In genomic region chr16:33833781-33834482, GRCm38 (mm10) we compare ENCODE assay signal across 8 mouse cellular contexts. TPM values are rescaled to one million over a fixed set of nuclear protein-coding genes. Genes with fewer than 3 reads are reported as not detected.
A peak's percentile ranks its signal among the peaks of the same experiment; 100 is the strongest.
DNase-seq lines count a peak whose midpoint lies in the region; ATAC-seq and TF ChIP-seq lines count a peak whose summit lies in the region.

No protein-coding gene starts in this region.

- TF ChIP-seq EP300 in lung, postnatal 0 days (IDR thresholded peaks at IDR 0.05) = no peak

- no peak for ATAC-seq in embryonic facial prominence, embryonic 11.5 days (replicated peaks; ENCODE audit: insufficient number of reproducible peaks, low FRiP score, low TSS enrichment, low read depth)
- no peak for ATAC-seq in heart, embryonic 13.5 days (ENCODE audit: extremely low read depth, insufficient number of reproducible peaks, low FRiP score, low TSS enrichment)
- ATAC-seq in kidney, embryonic 15.5 days (replicated peaks; ENCODE audit: low FRiP score) = peak; percentile 68
- ATAC-seq in lung, postnatal 0 days = peak; percentile 52; the same call in 1 of the 2 replicates

- no peaks in the 10 kb centered on the region for H3K9me3 ChIP-seq in embryonic facial prominence, embryonic 11.5 days (replicated peaks; ENCODE audit: control insufficient read depth, low read length)
- H3K9me3 ChIP-seq in heart, embryonic 13.5 days = no peaks in the 10 kb centered on the region
- no peaks in the 10 kb centered on the region for H3K9me3 ChIP-seq in kidney, embryonic 15.5 days (replicated peaks)
- H3K9me3 ChIP-seq in lung, postnatal 0 days (ENCODE audit: low read length) = no peaks in the 10 kb centered on the region

- H3K36me3 ChIP-seq in embryonic facial prominence, embryonic 11.5 days (replicated peaks; ENCODE audit: control insufficient read depth, insufficient read depth, low read depth, low read length) = no peaks in the 10 kb centered on the region
- H3K36me3 ChIP-seq in heart, embryonic 13.5 days = peaks cover 3% of the 10 kb centered on the region; the same call in 1 of the 2 replicates
- H3K36me3 ChIP-seq in kidney, embryonic 15.5 days = no peaks in the 10 kb centered on the region
- H3K36me3 ChIP-seq in lung, postnatal 0 days (ENCODE audit: insufficient read depth, low read length) = no peaks in the 10 kb centered on the region

- H3K4me3 ChIP-seq in embryonic facial prominence, embryonic 11.5 days (ENCODE audit: low read depth, low read length) = peak overlapping the region; percentile 23
- H3K4me3 ChIP-seq in heart, embryonic 13.5 days = peak overlapping the region; percentile 45
- peak overlapping the region; percentile 37 for H3K4me3 ChIP-seq in kidney, embryonic 15.5 days (replicated peaks)
- peak overlapping the region; percentile 23 for H3K4me3 ChIP-seq in lung, postnatal 0 days (ENCODE audit: low read depth, low read length)

- H3K9ac ChIP-seq in embryonic facial prominence, embryonic 11.5 days (replicated peaks; ENCODE audit: low read length) = peak overlapping the region; percentile 48
- H3K9ac ChIP-seq in heart, embryonic 13.5 days = peak overlapping the region; percentile 70
- H3K9ac ChIP-seq in kidney, embryonic 15.5 days = peak overlapping the region; percentile 32; the same call in 1 of the 2 replicates
- H3K9ac ChIP-seq in lung, postnatal 0 days (replicated peaks; ENCODE audit: low read depth) = no peak overlapping the region

- WGBS in embryonic facial prominence, embryonic 11.5 days = 2% methylated on average over 25 of the region's 25 CpGs
- WGBS in heart, embryonic 13.5 days = 3% methylated on average over 25 of the region's 25 CpGs
- 4% methylated on average over 25 of the region's 25 CpGs for WGBS in kidney, embryonic 15.5 days
- WGBS in lung, postnatal 0 days = 10% methylated on average over 25 of the region's 25 CpGs

- peak overlapping the region; percentile 42 for H3K27ac ChIP-seq in embryonic facial prominence, embryonic 11.5 days (replicated peaks; ENCODE audit: low read depth, low read length)
- H3K27ac ChIP-seq in heart, embryonic 13.5 days (replicated peaks) = peak overlapping the region; percentile 70
- H3K27ac ChIP-seq in kidney, embryonic 15.5 days = peak overlapping the region; percentile 83
- 0 out of 2 replicates have a peak overlapping the region, but pooled peaks have one; percentile 23 for H3K27ac ChIP-seq in lung, postnatal 0 days (ENCODE audit: low read length)

- peaks cover 8% of the 10 kb centered on the region; the same call in 1 of the 2 replicates for H3K4me1 ChIP-seq in embryonic facial prominence, embryonic 11.5 days (ENCODE audit: control insufficient read depth, insufficient read depth, low read length)
- H3K4me1 ChIP-seq in heart, embryonic 13.5 days = peaks cover 58% of the 10 kb centered on the region
- H3K4me1 ChIP-seq in kidney, embryonic 15.5 days = peaks cover 49% of the 10 kb centered on the region
- peaks cover 12% of the 10 kb centered on the region; the same call in 1 of the 2 replicates for H3K4me1 ChIP-seq in lung, postnatal 0 days (ENCODE audit: insufficient read depth, low read depth, low read length)

- peak overlapping the region; percentile 51 for H3K4me2 ChIP-seq in embryonic facial prominence, embryonic 11.5 days (ENCODE audit: low read depth, low read length)
- H3K4me2 ChIP-seq in heart, embryonic 13.5 days = peak overlapping the region; percentile 69
- H3K4me2 ChIP-seq in kidney, embryonic 15.5 days = peak overlapping the region; percentile 70
- peak overlapping the region; percentile 51 for H3K4me2 ChIP-seq in lung, postnatal 0 days (replicated peaks; ENCODE audit: low read depth, low read length)

- peak; percentile 46 for TF ChIP-seq CTCF in lung, postnatal 0 days (IDR thresholded peaks at IDR 0.05)

- H3K27me3 ChIP-seq in embryonic facial prominence, embryonic 11.5 days (ENCODE audit: control insufficient read depth, insufficient read depth, low read length) = no peaks in the 10 kb centered on the region
- H3K27me3 ChIP-seq in heart, embryonic 13.5 days (replicated peaks) = peaks cover 7% of the 10 kb centered on the region; the same call in 1 of the 2 replicates
- H3K27me3 ChIP-seq in kidney, embryonic 15.5 days = no peaks in the 10 kb centered on the region
- no peaks in the 10 kb centered on the region for H3K27me3 ChIP-seq in lung, postnatal 0 days (replicated peaks; ENCODE audit: insufficient read depth, low read length)

- DNase-seq in ovary, postnatal 36 days (ENCODE audit: low spot score) = peak; percentile 63
- DNase-seq in ovary, postnatal 10 days (ENCODE audit: low spot score) = no peak
- DNase-seq in embryonic facial prominence, embryonic 11.5 days (ENCODE audit: low spot score) = peak; percentile 76
- peak; percentile 75 for DNase-seq in lung, postnatal 0 days (ENCODE audit: low spot score)
- peak; percentile 70 for DNase-seq in retina, postnatal 1 day
- DNase-seq in thymus, postnatal 0 days (ENCODE audit: low spot score) = no peak

RNA-seq across cellular contexts. Expression of gene Itgb5, which starts 4.5 kb away (rescaled TPM):
- 77.7 and 80.3 TPM in 2 replicates for polyA plus RNA-seq in embryonic facial prominence, embryonic 11.5 days (2014; fragmentation: Nextera tagmentation; extraction: Ambion mirVana)
- polyA plus RNA-seq in heart, embryonic 13.5 days (2015; fragmentation: Nextera tagmentation; extraction: Ambion mirVana) = 37.6 and 49.0 TPM in 2 replicates
- 44.4 and 46.9 TPM in 2 replicates for polyA plus RNA-seq in kidney, embryonic 15.5 days (2015; fragmentation: Nextera tagmentation; extraction: Ambion mirVana)
- polyA plus RNA-seq in lung, postnatal 0 days (2015; fragmentation: Nextera tagmentation; extraction: Ambion mirVana) = 34.5 and 39.4 TPM in 2 replicates
- polyA plus RNA-seq in thymus, postnatal 0 days (2015; fragmentation: Nextera tagmentation; extraction: Ambion mirVana) = 5.1 and 5.5 TPM in 2 replicates

RNA-seq across cellular contexts. Expression of gene Muc13, which starts 40.1 kb away (rescaled TPM):
- 0.21 and 0.34 TPM in 2 replicates for polyA plus RNA-seq in embryonic facial prominence, embryonic 11.5 days (2014; fragmentation: Nextera tagmentation; extraction: Ambion mirVana)
- 0.09 and 0.13 TPM in 2 replicates for polyA plus RNA-seq in heart, embryonic 13.5 days (2015; fragmentation: Nextera tagmentation; extraction: Ambion mirVana)
- polyA plus RNA-seq in kidney, embryonic 15.5 days (2015; fragmentation: Nextera tagmentation; extraction: Ambion mirVana) = 0.19 and 1.4 TPM in 2 replicates
- polyA plus RNA-seq in lung, postnatal 0 days (2015; fragmentation: Nextera tagmentation; extraction: Ambion mirVana) = 0.08 and 0.11 TPM in 2 replicates
- 0.48 and 0.69 TPM in 2 replicates for polyA plus RNA-seq in thymus, postnatal 0 days (2015; fragmentation: Nextera tagmentation; extraction: Ambion mirVana)

Comparison
In these comparisons a context has a peak if more than half of its experiments do, and no peak if none do; other contexts are left out.
1. DNase-seq: peak in ovary, postnatal 36 days (single experiment), embryonic facial prominence, embryonic 11.5 days (single experiment), lung, postnatal 0 days (single experiment) and retina, postnatal 1 day (single experiment); none in ovary, postnatal 10 days (single experiment) and thymus, postnatal 0 days (single experiment).
2. ATAC-seq: peak in kidney, embryonic 15.5 days (single experiment) and lung, postnatal 0 days (single experiment); none in embryonic facial prominence, embryonic 11.5 days (single experiment) and heart, embryonic 13.5 days (single experiment).
3. H3K27ac ChIP-seq: peak in every context shown above with its lines; median percentile 83 in kidney, embryonic 15.5 days; 70 in heart, embryonic 13.5 days; 42 in embryonic facial prominence, embryonic 11.5 days; 23 in lung, postnatal 0 days.
4. Peak in every context shown above with its lines, with median percentiles within 50 percentile points of each other: H3K4me2 ChIP-seq and H3K4me3 ChIP-seq.